Comparison of ENCODE assay signal across 8 mouse cellular contexts in the genomic region with DNA sequence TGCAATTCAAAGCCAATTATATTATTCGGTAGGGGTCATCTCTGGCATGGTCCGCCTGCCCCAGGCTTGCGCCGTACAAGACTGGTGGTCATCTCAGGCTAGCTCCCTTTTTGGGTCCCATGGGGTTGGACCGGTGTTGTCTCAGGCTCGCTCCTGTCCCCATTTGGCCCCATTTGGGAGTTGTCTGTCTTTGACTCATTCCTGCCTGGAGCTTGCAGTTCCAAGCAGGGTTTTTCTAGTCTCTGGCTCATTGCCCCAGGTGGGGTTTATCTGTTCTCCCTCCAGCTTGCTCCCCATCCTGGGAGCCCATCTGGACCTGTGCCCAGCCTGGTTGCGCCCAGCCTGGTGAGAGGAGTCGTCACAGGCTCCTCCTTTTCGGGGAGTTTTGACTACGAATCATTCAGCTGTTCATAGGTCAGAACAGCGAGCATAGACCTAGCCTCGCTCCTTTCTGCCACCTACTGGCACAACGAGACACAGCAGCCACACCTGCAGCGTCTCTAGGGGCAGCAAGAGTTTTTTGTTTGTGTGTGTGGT. TPM values are rescaled to one million over a fixed set of nuclear protein-coding genes. Genes with fewer than 3 reads are reported as not detected.
DNase-seq lines count a peak whose midpoint lies in the region; ATAC-seq and TF ChIP-seq lines count a peak whose summit lies in the region.

No protein-coding gene starts in this region.

- H3K4me3 ChIP-seq in CH12.LX (replicated peaks in 1 of 3; ENCODE audit: low read depth in 2 of 3, low read length in 2 of 3, poor library complexity in 1 of 3) = peak overlapping the region in 1 of 3 experiments; percentile 19
- H3K4me3 ChIP-seq in forebrain, embryonic 13.5 days = peak overlapping the region; percentile 7; the same call in 1 of the 2 replicates
- H3K4me3 ChIP-seq in liver, embryonic 16.5 days (ENCODE audit: low read depth, low read length) = no peak overlapping the region
- peak overlapping the region; percentile 12; the same call in 1 of the 2 replicates for H3K4me3 ChIP-seq in neural tube, embryonic 14.5 days (ENCODE audit: low read depth, low read length)

- TF ChIP-seq RAD21 in CH12.LX (IDR thresholded peaks at IDR 0.05; ENCODE audit: low read depth, low read length) = peak; percentile 68

- H3K27ac ChIP-seq in CH12.LX (ENCODE audit: insufficient read depth, low read depth) = no peak overlapping the region
- H3K27ac ChIP-seq in forebrain, embryonic 13.5 days = no peak overlapping the region
- H3K27ac ChIP-seq in liver, embryonic 16.5 days (ENCODE audit: low read length) = no peak overlapping the region
- H3K27ac ChIP-seq in neural tube, embryonic 14.5 days (ENCODE audit: low read depth, low read length) = no peak overlapping the region

- H3K9ac ChIP-seq in CH12.LX (ENCODE audit: insufficient read depth, low read depth) = no peak overlapping the region
- no peak overlapping the region; the same call in 1 of the 2 replicates for H3K9ac ChIP-seq in forebrain, embryonic 13.5 days
- H3K9ac ChIP-seq in liver, embryonic 16.5 days (ENCODE audit: low read depth, low read length) = no peak overlapping the region
- H3K9ac ChIP-seq in neural tube, embryonic 14.5 days (replicated peaks; ENCODE audit: low read depth, low read length) = no peak overlapping the region; the same call in 1 of the 2 replicates

- no peak for TF ChIP-seq EP300 in CH12.LX (IDR thresholded peaks at IDR 0.05; ENCODE audit: low read length)

- no peaks in the 10 kb centered on the region for H3K9me3 ChIP-seq in CH12.LX (replicated peaks; ENCODE audit: low read length)
- no peaks in the 10 kb centered on the region for H3K9me3 ChIP-seq in forebrain, embryonic 13.5 days (replicated peaks)
- no peaks in the 10 kb centered on the region for H3K9me3 ChIP-seq in liver, embryonic 16.5 days (replicated peaks; ENCODE audit: control insufficient read depth, low read length)
- no peaks in the 10 kb centered on the region for H3K9me3 ChIP-seq in neural tube, embryonic 14.5 days (ENCODE audit: control insufficient read depth, low read length)

- in situ Hi-C loops in CH12.LX (cut with MboI; ENCODE audit: low pct_ligation_motif_present, low pct_unique_long_range_greater_than_20kb, low sequenced_read_pairs) = no loop called here

- no peaks in the 10 kb centered on the region for H3K79me2 ChIP-seq in CH12.LX (replicated peaks; ENCODE audit: control insufficient read depth, extremely low read depth, insufficient read depth, poor library complexity, severe bottlenecking)

- peaks cover 0 to 11% of the 10 kb centered on the region in 2 experiments; a peak in 2 of 4 replicates for H3K4me1 ChIP-seq in CH12.LX (ENCODE audit: control insufficient read depth in 1 of 2, insufficient read depth in 2 of 2)
- H3K4me1 ChIP-seq in forebrain, embryonic 13.5 days = peaks cover 8% of the 10 kb centered on the region
- H3K4me1 ChIP-seq in liver, embryonic 16.5 days (ENCODE audit: control insufficient read depth, low read depth, low read length) = no peaks in the 10 kb centered on the region
- no peaks in the 10 kb centered on the region for H3K4me1 ChIP-seq in neural tube, embryonic 14.5 days (ENCODE audit: control insufficient read depth, insufficient read depth, low read length)

- no peak for TF ChIP-seq POLR2A in CH12.LX (IDR thresholded peaks at IDR 0.05; ENCODE audit: low read depth, low read length)

- 33% methylated on average over 14 of the region's 14 CpGs for WGBS in forebrain, embryonic 13.5 days
- WGBS in liver, embryonic 16.5 days (ENCODE audit: insufficient replicate concordance) = 31% methylated on average over 14 of the region's 14 CpGs
- 31% methylated on average over 14 of the region's 14 CpGs for WGBS in neural tube, embryonic 14.5 days

- intact Hi-C loops in heart, postnatal 10 days (cut with DNase I) = loop anchor here (1.0 kb wide), 1 partner anchor 39 kb away; no protein-coding TSS in a partner anchor

- peaks cover 8% of the 10 kb centered on the region for H3K27me3 ChIP-seq in CH12.LX (replicated peaks)
- H3K27me3 ChIP-seq in forebrain, embryonic 13.5 days = no peaks in the 10 kb centered on the region
- H3K27me3 ChIP-seq in liver, embryonic 16.5 days (ENCODE audit: control insufficient read depth, insufficient read depth, low read depth, low read length) = no peaks in the 10 kb centered on the region
- no peaks in the 10 kb centered on the region for H3K27me3 ChIP-seq in neural tube, embryonic 14.5 days (ENCODE audit: control insufficient read depth, insufficient read depth, low read length)

- TF ChIP-seq CTCF in CH12.LX (conservative IDR thresholded peaks at IDR 0.05 in 1 of 2, IDR thresholded peaks at IDR 0.05 in 1 of 2; ENCODE audit: low read depth in 2 of 2, low read length in 2 of 2) = peak; percentile 65 to 93

- dilution Hi-C loops in CH12.LX (cut with MboI; ENCODE audit: extremely low pct_ligation_motif_present, extremely low pct_unique_long_range_greater_than_20kb, low sequenced_read_pairs) = no loop called here

- ATAC-seq in forebrain, embryonic 13.5 days = peak; percentile 83
- ATAC-seq in liver, embryonic 16.5 days (ENCODE audit: low read depth) = 0 out of 2 replicates have a peak, but pooled peaks have one; percentile 35
- peak; percentile 71 for ATAC-seq in neural tube, embryonic 14.5 days (ENCODE audit: low read depth)

- no peak overlapping the region for H3K4me2 ChIP-seq in CH12.LX (ENCODE audit: insufficient read depth, low read depth, poor library complexity, severe bottlenecking)
- H3K4me2 ChIP-seq in forebrain, embryonic 13.5 days = peak overlapping the region; percentile 50
- 0 out of 2 replicates have a peak overlapping the region, but pooled peaks have one; percentile 12 for H3K4me2 ChIP-seq in liver, embryonic 16.5 days (ENCODE audit: low read depth, low read length)
- H3K4me2 ChIP-seq in neural tube, embryonic 14.5 days (ENCODE audit: low read depth, low read length) = peak overlapping the region; percentile 39

- no peaks in the 10 kb centered on the region for H3K36me3 ChIP-seq in CH12.LX (replicated peaks in 1 of 2; ENCODE audit: control insufficient read depth in 1 of 2, insufficient read depth in 1 of 2, low read length in 1 of 2)
- H3K36me3 ChIP-seq in forebrain, embryonic 13.5 days (ENCODE audit: poor library complexity, severe bottlenecking) = no peaks in the 10 kb centered on the region
- no peaks in the 10 kb centered on the region for H3K36me3 ChIP-seq in liver, embryonic 16.5 days (ENCODE audit: control insufficient read depth, insufficient read depth)
- H3K36me3 ChIP-seq in neural tube, embryonic 14.5 days (ENCODE audit: control insufficient read depth, insufficient read depth, low read length) = no peaks in the 10 kb centered on the region

- peak; percentile 82 for DNase-seq in CH12.LX (ENCODE audit: extremely low read depth)
- peak; percentile 45 for DNase-seq in c-Kit-positive CD71-positive TER-119-positive erythroid progenitor cells, embryonic 14.5 days (ENCODE audit: low spot score)
- DNase-seq in heart, postnatal 10 days = peak; percentile 77 to 87
- DNase-seq in kidney, postnatal 4 days = peak; percentile 88 to 90
- DNase-seq in testis, postnatal 10 days (ENCODE audit: low spot score) = peak; percentile 89

TF ChIP-seq in CH12.LX, 34 proteins besides CTCF, POLR2A, EP300 and RAD21:
- TF ChIP-seq ETS1 (conservative IDR thresholded peaks at IDR 0.05; ENCODE audit: low read depth, low read length) = no peak
- peak; percentile 38; the same call in 1 of the 2 replicates for TF ChIP-seq ZNF384 (IDR thresholded peaks at IDR 0.05; ENCODE audit: low read depth, low read length)
- peak; percentile 37; the same call in 1 of the 2 replicates for TF ChIP-seq TCF12 (IDR thresholded peaks at IDR 0.05; ENCODE audit: low read depth, low read length)
- no peak for TF ChIP-seq JUND (conservative IDR thresholded peaks at IDR 0.05; ENCODE audit: low read depth, low read length)
- peak; percentile 93 for TF ChIP-seq SMC3 (IDR thresholded peaks at IDR 0.05; ENCODE audit: low read depth, low read length)
- TF ChIP-seq POLR2AphosphoS2 (IDR thresholded peaks at IDR 0.05; ENCODE audit: low read depth, low read length) = no peak
- TF ChIP-seq E2F4 (IDR thresholded peaks at IDR 0.05; ENCODE audit: insufficient replicate concordance, low read depth, low read length) = no peak
- TF ChIP-seq KAT2A (IDR thresholded peaks at IDR 0.05; ENCODE audit: insufficient replicate concordance, low read length) = no peak
- no peak for TF ChIP-seq USF1 (IDR thresholded peaks at IDR 0.05; ENCODE audit: low read depth, low read length)
- TF ChIP-seq ZC3H11A (IDR thresholded peaks at IDR 0.05; ENCODE audit: low read depth, low read length) = peak; percentile 46; the same call in 1 of the 2 replicates
- TF ChIP-seq NELFE (IDR thresholded peaks at IDR 0.05; ENCODE audit: low read depth, low read length) = no peak
- TF ChIP-seq IRF4 (IDR thresholded peaks at IDR 0.05; ENCODE audit: low read depth, low read length) = no peak

RNA-seq across cellular contexts. Expression of a gene that starts 44.4 kb away (rescaled TPM):
- total RNA-seq in CH12.LX (2012; rRNA removed) (not detected in 2 replicates), CH12.LX (2014; rRNA removed) (not detected in 2 replicates)
- not detected in 2 replicates for polyA plus RNA-seq in CH12.LX (2012; ENCODE audit: insufficient read length, low read depth)
- polyA plus RNA-seq in forebrain, embryonic 13.5 days (2015; fragmentation: Nextera tagmentation; extraction: Ambion mirVana) = 17.5 and 17.7 TPM in 2 replicates
- total RNA-seq in heart, postnatal 10 days (2021) = under 1 TPM; 0.12 to 0.15 TPM
- not detected in 2 replicates for polyA plus RNA-seq in liver, embryonic 16.5 days (2015; fragmentation: Nextera tagmentation; extraction: Ambion mirVana)
- 36.2 and 41.3 TPM in 2 replicates for polyA plus RNA-seq in neural tube, embryonic 14.5 days (2014; fragmentation: Nextera tagmentation; extraction: Ambion mirVana)

RNA-seq across cellular contexts. Expression of a gene that starts 54.8 kb away (rescaled TPM):
- total RNA-seq in CH12.LX (2012; rRNA removed) (23.4 and 28.5 TPM in 2 replicates), CH12.LX (2014; rRNA removed) (16.2 and 18.3 TPM in 2 replicates)
- 59.1 and 64.8 TPM in 2 replicates for polyA plus RNA-seq in CH12.LX (2012; ENCODE audit: insufficient read length, low read depth)
- polyA plus RNA-seq in forebrain, embryonic 13.5 days (2015; fragmentation: Nextera tagmentation; extraction: Ambion mirVana) = 9.7 and 9.8 TPM in 2 replicates
- 1 to 10 TPM; 5.5 to 5.7 TPM for total RNA-seq in heart, postnatal 10 days (2021)
- polyA plus RNA-seq in liver, embryonic 16.5 days (2015; fragmentation: Nextera tagmentation; extraction: Ambion mirVana) = 16.9 and 19.8 TPM in 2 replicates
- polyA plus RNA-seq in neural tube, embryonic 14.5 days (2014; fragmentation: Nextera tagmentation; extraction: Ambion mirVana) = 5.4 and 7.0 TPM in 2 replicates

Comparison
In these comparisons a context has a peak if more than half of its experiments do, and no peak if none do; other contexts are left out.
1. RNA of a gene that starts 44.4 kb away (polyA plus RNA-seq): 36.2 to 41.3 TPM in neural tube, embryonic 14.5 days and 17.5 to 17.7 TPM in forebrain, embryonic 13.5 days; not detected in liver, embryonic 16.5 days and not detected in CH12.LX; every median in the first group is over 10 times any median in the second.
2. Peak in every context shown above with its lines, with median percentiles within 50 percentile points of each other: DNase-seq and ATAC-seq.